Mouse (Mus musculus): ENCODE data around the gene Ttc21a. TPM values are rescaled to one million over a fixed set of nuclear protein-coding genes. Genes with fewer than 3 reads are reported as not detected.

Ttc21a gene
- polyA plus RNA-seq, 1 experiment from 2014 or later, result 0.39 TPM

Other genes starting within 250 kb of the Ttc21a start
- gene Scn10a, start 218.3 kb upstream of the Ttc21a start, polyA plus RNA-seq (2015; fragmentation: Nextera tagmentation; extraction: Ambion mirVana), result 0.85 and 1.4 TPM in 2 replicates
- 0.05 TPM in 1 of 2 replicates, not detected in the other for gene Scn11a, start 112.2 kb upstream of the Ttc21a start, polyA plus RNA-seq (2015; fragmentation: Nextera tagmentation; extraction: Ambion mirVana)
- 36.1 and 37.3 TPM in 2 replicates for gene Wdr48, start 42.7 kb upstream of the Ttc21a start, polyA plus RNA-seq (2015; fragmentation: Nextera tagmentation; extraction: Ambion mirVana)
- 22.4 and 23.1 TPM in 2 replicates for gene Gorasp1, start within 50 bp of the Ttc21a start, polyA plus RNA-seq (2015; fragmentation: Nextera tagmentation; extraction: Ambion mirVana)
- 6.5 and 9.4 TPM in 2 replicates for gene Csrnp1, start 47.1 kb downstream of the Ttc21a start, polyA plus RNA-seq (2015; fragmentation: Nextera tagmentation; extraction: Ambion mirVana)
- 54.9 and 56.1 TPM in 2 replicates for gene Xirp1, start 86.0 kb downstream of the Ttc21a start, polyA plus RNA-seq (2015; fragmentation: Nextera tagmentation; extraction: Ambion mirVana)
- 6.1 and 6.2 TPM in 2 replicates for gene Cx3cr1, start 132.3 kb downstream of the Ttc21a start, polyA plus RNA-seq (2015; fragmentation: Nextera tagmentation; extraction: Ambion mirVana)
- 1.2 and 4.4 TPM in 2 replicates for gene Ccr8, start 154.5 kb downstream of the Ttc21a start, polyA plus RNA-seq (2015; fragmentation: Nextera tagmentation; extraction: Ambion mirVana)
- gene Slc25a38, start 172.8 kb downstream of the Ttc21a start, polyA plus RNA-seq (2015; fragmentation: Nextera tagmentation; extraction: Ambion mirVana), result 21.9 and 23.0 TPM in 2 replicates
- 839 and 856 TPM in 2 replicates for gene Rpsa, start 190.1 kb downstream of the Ttc21a start, polyA plus RNA-seq (2015; fragmentation: Nextera tagmentation; extraction: Ambion mirVana)
- gene Mobp, start 212.1 kb downstream of the Ttc21a start, polyA plus RNA-seq (2015; fragmentation: Nextera tagmentation; extraction: Ambion mirVana), result 0.07 TPM in 1 of 2 replicates, not detected in the other

Measured in heart, embryonic 16.5 days (tissue).